Comparison of ENCODE assay signal across 7 mouse cellular contexts in genomic region chr16:3351508-3352046, GRCm38 (mm10).
A peak's percentile ranks its signal among the peaks of the same experiment; 100 is the strongest.
DNase-seq lines count a peak whose midpoint lies in the region; ATAC-seq and TF ChIP-seq lines count a peak whose summit lies in the region.
"Not testable (repeated sequence)": the region's sequence is repeated elsewhere in the genome, so short reads cannot be mapped to it uniquely, and the experiment has no call there.

No protein-coding gene starts in this region.

- not testable (repeated sequence) for H3K79me2 ChIP-seq in liver, adult 2 months (ENCODE audit: control insufficient read depth, insufficient read depth, low read length)

- not testable (repeated sequence) for H3K4me1 ChIP-seq in heart, embryonic 13.5 days; kidney, embryonic 14.5 days (ENCODE audit: control insufficient read depth, insufficient read depth, low read length); liver, adult 2 months (ENCODE audit: control insufficient read depth, insufficient read depth, low read length); midbrain, embryonic 12.5 days

- not testable (repeated sequence) for H3K4me2 ChIP-seq in heart, embryonic 13.5 days; kidney, embryonic 14.5 days (replicated peaks; ENCODE audit: low read depth, low read length); midbrain, embryonic 12.5 days (replicated peaks)

- H3K9ac ChIP-seq in heart, embryonic 13.5 days; kidney, embryonic 14.5 days (ENCODE audit: low read depth, low read length); liver, adult 2 months (ENCODE audit: low read depth, low read length); midbrain, embryonic 12.5 days (replicated peaks): not testable (repeated sequence)

- 74% methylated on average over 3 of the region's 3 CpGs for WGBS in heart, embryonic 13.5 days
- 72% methylated on average over 3 of the region's 3 CpGs for WGBS in kidney, embryonic 14.5 days
- 83% methylated on average over 3 of the region's 3 CpGs for WGBS in liver, adult 2 months
- 81% methylated on average over 3 of the region's 3 CpGs for WGBS in midbrain, embryonic 12.5 days

- 0 out of 2 replicates have a peak, but pooled peaks have one; percentile 62 for ATAC-seq in erythroid progenitor cell, adult 5-6 weeks (replicated peaks; ENCODE audit: low FRiP score, poor library complexity, severe bottlenecking)
- ATAC-seq in heart, embryonic 13.5 days (ENCODE audit: extremely low read depth, insufficient number of reproducible peaks, low FRiP score, low TSS enrichment), result peak; percentile 85
- ATAC-seq in kidney, embryonic 14.5 days (ENCODE audit: low FRiP score, low TSS enrichment), result peak; percentile 92
- peak; percentile 78; the same call in 1 of the 2 replicates for ATAC-seq in midbrain, embryonic 12.5 days (ENCODE audit: low FRiP score, low read depth)

- not testable (repeated sequence) for H3K36me3 ChIP-seq in heart, embryonic 13.5 days; kidney, embryonic 14.5 days (ENCODE audit: control insufficient read depth, insufficient read depth, low read length); liver, adult 2 months (ENCODE audit: control insufficient read depth, insufficient read depth, low read length); midbrain, embryonic 12.5 days

- not testable (repeated sequence) for H3K27ac ChIP-seq in heart, embryonic 13.5 days (replicated peaks); kidney, embryonic 14.5 days (ENCODE audit: low read depth, low read length); liver, adult 2 months (replicated peaks; ENCODE audit: insufficient read depth, low read depth, low read length); midbrain, embryonic 12.5 days (replicated peaks)

- peak; percentile 4 for DNase-seq in adrenal gland, postnatal 14 days
- DNase-seq in liver, adult 2 months (ENCODE audit: extremely low read depth, low read depth, low spot score), result peak; percentile 8
- DNase-seq in right cerebral cortex, postnatal 4 days, result peak; percentile 6

- TF ChIP-seq CTCF in liver, adult 2 months (IDR thresholded peaks at IDR 0.05; ENCODE audit: low read depth, low read length), result not testable (repeated sequence)

- not testable (repeated sequence) for H3K4me3 ChIP-seq in heart, embryonic 13.5 days; kidney, embryonic 14.5 days (ENCODE audit: low read length); liver, adult 2 months (ENCODE audit: insufficient read depth, low read depth, low read length); midbrain, embryonic 12.5 days

- not testable (repeated sequence) for H3K27me3 ChIP-seq in heart, embryonic 13.5 days (replicated peaks); kidney, embryonic 14.5 days (ENCODE audit: control insufficient read depth, insufficient read depth, low read length); liver, adult 2 months (ENCODE audit: control insufficient read depth, insufficient read depth, low read length); midbrain, embryonic 12.5 days

- H3K9me3 ChIP-seq in heart, embryonic 13.5 days; kidney, embryonic 14.5 days (ENCODE audit: control insufficient read depth, low read length); midbrain, embryonic 12.5 days: not testable (repeated sequence)

- not testable (repeated sequence) for TF ChIP-seq POLR2A in liver, adult 2 months (IDR thresholded peaks at IDR 0.05; ENCODE audit: extremely low read depth, insufficient read depth, low read length)
